Comparison of ENCODE assay signal across 8 mouse cellular contexts in the genomic region with DNA sequence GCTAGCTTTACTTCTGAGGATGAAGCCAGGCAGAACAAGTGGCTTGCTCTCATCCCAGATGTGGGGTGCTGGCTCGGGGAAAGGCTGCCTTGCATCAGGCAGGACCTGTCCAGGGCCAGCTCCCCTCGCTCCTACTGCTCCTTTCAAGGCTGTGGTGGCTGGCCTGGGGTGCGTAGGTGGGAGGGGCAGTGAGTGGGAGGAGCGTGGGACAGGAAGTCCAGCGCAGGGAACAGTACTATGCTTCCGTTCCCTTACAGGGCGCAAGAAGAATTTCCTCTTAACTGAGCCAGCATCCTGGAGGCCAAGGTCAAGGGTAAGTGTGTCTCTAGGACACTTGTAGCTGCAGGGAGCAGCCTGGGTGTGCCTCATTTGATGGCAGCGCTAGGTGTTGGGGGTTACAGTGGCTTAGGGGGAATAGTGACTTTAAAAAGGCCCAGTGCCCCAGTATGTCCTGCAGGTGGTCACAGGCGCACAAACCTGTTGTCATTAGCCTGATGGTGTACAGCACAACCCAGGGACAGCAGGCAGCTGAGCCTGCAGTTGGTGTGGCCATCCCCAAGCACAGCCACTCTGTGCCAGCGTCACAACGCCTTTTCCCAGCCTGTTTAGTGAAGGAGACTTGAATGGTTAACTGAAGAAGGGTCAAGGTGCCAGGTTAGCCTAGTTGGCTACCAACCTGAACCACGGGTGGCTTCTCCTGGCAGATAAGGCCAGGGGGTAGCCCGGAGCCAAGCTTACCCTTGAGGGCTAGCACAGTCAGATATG. TPM values are rescaled to one million over a fixed set of nuclear protein-coding genes. Genes with fewer than 3 reads are reported as not detected.
DNase-seq lines count a peak whose midpoint lies in the region; ATAC-seq lines count a peak whose summit lies in the region.

No protein-coding gene starts in this region.

- 0 out of 2 replicates have a peak, but pooled peaks have one; percentile 25 for ATAC-seq in hindbrain, embryonic 13.5 days (ENCODE audit: low FRiP score)
- no peak; the same call in 1 of the 2 replicates for ATAC-seq in hindbrain, embryonic 12.5 days (ENCODE audit: low FRiP score)
- ATAC-seq in liver, embryonic 16.5 days (ENCODE audit: low read depth), result peak; percentile 45

- DNase-seq in adrenal gland, adult 2 months, result peak; percentile 88
- peak; percentile 53 for DNase-seq in heart, postnatal 4 days
- DNase-seq in cerebellum, postnatal 36 days, result no peak
- no peak for DNase-seq in cerebellum, adult 9-10 months
- no peak for DNase-seq in thymus, postnatal 0 days (ENCODE audit: low spot score)

- no peak overlapping the region for H3K4me2 ChIP-seq in hindbrain, embryonic 13.5 days
- H3K4me2 ChIP-seq in hindbrain, embryonic 12.5 days (replicated peaks), result no peak overlapping the region
- H3K4me2 ChIP-seq in liver, embryonic 16.5 days (ENCODE audit: low read depth, low read length), result no peak overlapping the region

- no peak overlapping the region for H3K4me3 ChIP-seq in hindbrain, embryonic 13.5 days
- no peak overlapping the region for H3K4me3 ChIP-seq in hindbrain, embryonic 12.5 days
- H3K4me3 ChIP-seq in liver, embryonic 16.5 days (ENCODE audit: low read depth, low read length), result no peak overlapping the region

- no peaks in the 10 kb centered on the region for H3K27me3 ChIP-seq in hindbrain, embryonic 13.5 days
- H3K27me3 ChIP-seq in hindbrain, embryonic 12.5 days, result no peaks in the 10 kb centered on the region
- no peaks in the 10 kb centered on the region for H3K27me3 ChIP-seq in liver, embryonic 16.5 days (ENCODE audit: control insufficient read depth, insufficient read depth, low read depth, low read length)

- H3K9me3 ChIP-seq in hindbrain, embryonic 13.5 days, result no peaks in the 10 kb centered on the region
- H3K9me3 ChIP-seq in hindbrain, embryonic 12.5 days (replicated peaks), result no peaks in the 10 kb centered on the region
- H3K9me3 ChIP-seq in liver, embryonic 16.5 days (replicated peaks; ENCODE audit: control insufficient read depth, low read length), result no peaks in the 10 kb centered on the region

- H3K27ac ChIP-seq in hindbrain, embryonic 13.5 days, result no peak overlapping the region
- H3K27ac ChIP-seq in hindbrain, embryonic 12.5 days, result no peak overlapping the region
- H3K27ac ChIP-seq in liver, embryonic 16.5 days (ENCODE audit: low read length), result no peak overlapping the region

- 92% methylated on average over 13 of the region's 13 CpGs for WGBS in hindbrain, embryonic 13.5 days
- WGBS in hindbrain, embryonic 12.5 days, result 91% methylated on average over 13 of the region's 13 CpGs
- 69% methylated on average over 13 of the region's 13 CpGs for WGBS in liver, embryonic 16.5 days (ENCODE audit: insufficient replicate concordance)

- peaks cover 48% of the 10 kb centered on the region for H3K36me3 ChIP-seq in hindbrain, embryonic 13.5 days
- peaks cover 16% of the 10 kb centered on the region for H3K36me3 ChIP-seq in hindbrain, embryonic 12.5 days
- no peaks in the 10 kb centered on the region for H3K36me3 ChIP-seq in liver, embryonic 16.5 days (ENCODE audit: control insufficient read depth, insufficient read depth)

- H3K4me1 ChIP-seq in hindbrain, embryonic 13.5 days (replicated peaks), result no peaks in the 10 kb centered on the region; the same call in 1 of the 2 replicates
- peaks cover 6% of the 10 kb centered on the region; the same call in 1 of the 2 replicates for H3K4me1 ChIP-seq in hindbrain, embryonic 12.5 days
- H3K4me1 ChIP-seq in liver, embryonic 16.5 days (ENCODE audit: control insufficient read depth, low read depth, low read length), result no peaks in the 10 kb centered on the region

- no peak overlapping the region for H3K9ac ChIP-seq in hindbrain, embryonic 13.5 days
- H3K9ac ChIP-seq in hindbrain, embryonic 12.5 days, result no peak overlapping the region
- no peak overlapping the region for H3K9ac ChIP-seq in liver, embryonic 16.5 days (ENCODE audit: low read depth, low read length)

RNA-seq across cellular contexts. Expression of a gene that starts 10.1 kb away (rescaled TPM):
- polyA plus RNA-seq in hindbrain, embryonic 13.5 days (2015; fragmentation: Nextera tagmentation; extraction: Ambion mirVana), result 47.4 and 57.4 TPM in 2 replicates
- polyA plus RNA-seq in hindbrain, embryonic 12.5 days (2016; fragmentation: Nextera tagmentation; extraction: Ambion mirVana), result 46.8 and 49.8 TPM in 2 replicates
- total RNA-seq in adrenal gland, adult 2 months (2021), result 10 to 100 TPM; 28.8 to 34.2 TPM
- polyA plus RNA-seq in adrenal gland, adult 2 months (2012; rRNA removed), result 70.4 and 77.5 TPM in 2 replicates
- 10 to 100 TPM; 26.2 to 32.8 TPM for total RNA-seq in heart, postnatal 4 days (2021)
- polyA plus RNA-seq in liver, embryonic 16.5 days (2015; fragmentation: Nextera tagmentation; extraction: Ambion mirVana), result 16.1 and 16.6 TPM in 2 replicates
- 61.4 and 62.9 TPM in 2 replicates for polyA plus RNA-seq in thymus, postnatal 0 days (2015; fragmentation: Nextera tagmentation; extraction: Ambion mirVana)

Comparison
In these comparisons a context has a peak if more than half of its experiments do, and no peak if none do; other contexts are left out.
1. DNase-seq: peak in adrenal gland, adult 2 months (single experiment) and heart, postnatal 4 days (single experiment); none in cerebellum, postnatal 36 days (0 of 2), cerebellum, adult 9-10 months (single experiment) and thymus, postnatal 0 days (single experiment).